Mouse (Mus musculus): ENCODE results near the gene Dusp3.

GRCm38 (mm10) chr11:102033055-102033591 lies 46.3 kb upstream of the Dusp3 start:
- TF ChIP-seq CTCF (IDR thresholded peaks at IDR 0.05; ENCODE audit: low read depth, low read length) = no peak
- TF ChIP-seq POLR2A (IDR thresholded peaks at IDR 0.05; ENCODE audit: insufficient read depth, low read length) = no peak
